Mouse (Mus musculus) hindbrain, embryonic 15.5 days (tissue): ENCODE data around the gene 1520401A03Rik. TPM values are rescaled to one million over a fixed set of nuclear protein-coding genes. Genes with fewer than 3 reads are reported as not detected.
A peak's percentile ranks its signal among the peaks of the same experiment; 100 is the strongest.

ENCODE experiments used
- ATAC-seq: fragments of 200-750 bp; cut with Nextera tagmentation; 2 replicates; pipeline ENCODE4 v1.8.0; 2017; ENCODE audit warnings: low read depth, moderate number of reproducible peaks, moderate TSS enrichment; ENCODE audit not compliant: low FRiP score
- H3K27ac ChIP-seq: fragments of 300-500 bp; sonication (generic); replicated peaks from 2 replicates; pipeline ENCODE4 v1.5.1; 2015; ENCODE audit warnings: mild to moderate bottlenecking, inconsistent platforms
- H3K27me3 ChIP-seq: fragments of 300-500 bp; sonication (generic); 2 replicates; pipeline ENCODE4 v1.6.1; 2015; ENCODE audit warnings: control low read depth, inconsistent platforms
- H3K36me3 ChIP-seq: fragments of 300-500 bp; sonication (generic); 2 replicates; pipeline ENCODE4 v1.6.1; 2015; ENCODE audit warnings: control low read depth, inconsistent platforms
- H3K4me1 ChIP-seq: fragments of 300-500 bp; sonication (generic); replicated peaks from 2 replicates; pipeline ENCODE4 v1.6.1; 2015; ENCODE audit warnings: control low read depth, inconsistent platforms
- H3K4me2 ChIP-seq: fragments of 300-500 bp; sonication (generic); 2 replicates; pipeline ENCODE4 v1.6.1; 2015; ENCODE audit warnings: moderate library complexity, mild to moderate bottlenecking, inconsistent platforms
- H3K4me3 ChIP-seq: fragments of 300-500 bp; sonication (generic); 2 replicates; pipeline ENCODE4 v1.5.1; 2015; ENCODE audit warnings: mild to moderate bottlenecking, inconsistent platforms
- H3K9ac ChIP-seq: fragments of 300-500 bp; sonication (generic); 2 replicates; pipeline ENCODE4 v1.6.1; 2015; ENCODE audit warnings: inconsistent platforms
- H3K9me3 ChIP-seq: fragments of 300-500 bp; sonication (generic); 2 replicates; pipeline ENCODE4 v1.6.1; 2016; ENCODE audit warnings: control low read depth, inconsistent platforms
- WGBS: fragments of 180-500 bp; shearing (Covaris S2); methylation state at CpG from one replicate; pipeline ENCODE4 v1.1.7; 2015; 5-methylcytosine and 5-hydroxymethylcytosine counted together
- polyA plus RNA-seq: library from polyadenylated mRNA; unstranded; fragments of >200 nt; fragmentation: Nextera tagmentation; extraction: Ambion mirVana; gene quantifications from 2 replicates; pipeline ENCODE4 v1.2.1, GENCODE M21; 2015

Gene 1520401A03Rik
- polyA plus RNA-seq, 1 experiment from 2014 or later, result 0.13 TPM

- 48% methylated on average over 9 of the region's 9 CpGs for WGBS
- peaks cover 37% of the 10 kb centered on the region for H3K27me3 ChIP-seq
- peak overlapping the region; percentile 67 for H3K4me3 ChIP-seq
- H3K4me2 ChIP-seq, result peak overlapping the region; percentile 71
- H3K4me1 ChIP-seq, result peaks cover 55% of the 10 kb centered on the region
- peak overlapping the region; percentile 67 for H3K9ac ChIP-seq
- no peaks in the 10 kb centered on the region for H3K9me3 ChIP-seq
- 0 out of 2 replicates have a peak, but pooled peaks cover 3% of the 10 kb centered on the region for H3K36me3 ChIP-seq
- H3K27ac ChIP-seq, result no peak overlapping the region
- ATAC-seq, result peak; percentile 1; the same call in 1 of the 2 replicates
Observed at GRCm38 (mm10) chr17:23674271-23674952, 48.2 kb downstream of the 1520401A03Rik start.

- peak within 1 kb of the TSS; percentile 67 for H3K4me3 ChIP-seq
- H3K4me2 ChIP-seq, result peak within 1 kb of the TSS; percentile 71
- under 1% methylated on average over 45 of the region's 45 CpGs for WGBS
- H3K9ac ChIP-seq, result peak within 1 kb of the TSS; percentile 67
- peak within 1 kb of the TSS; percentile 92 for H3K27ac ChIP-seq
- H3K4me1 ChIP-seq, result peaks cover 52% of the 10 kb centered on the region
- peak; percentile 94 for ATAC-seq
- H3K9me3 ChIP-seq, result no peaks in the 10 kb centered on the region
- H3K27me3 ChIP-seq, result peaks cover 29% of the 10 kb centered on the region
- H3K36me3 ChIP-seq, result 0 out of 2 replicates have a peak, but pooled peaks cover 7% of the 10 kb centered on the region
Observed at GRCm38 (mm10) chr17:23673424-23674073, 49.0 kb downstream of the 1520401A03Rik start, which contains the start of the genes Hcfc1r1 and Thoc6. Hcfc1r1 (plus strand) TSS chr17:23673596. Thoc6 (minus strand) TSS chr17:23673882.

GRCm38 (mm10) chr17:23672761-23673160, 49.8 kb downstream of the 1520401A03Rik start:
- no peaks in the 10 kb centered on the region for H3K9me3 ChIP-seq
- H3K4me1 ChIP-seq, result peaks cover 51% of the 10 kb centered on the region
- no peak for ATAC-seq
- H3K4me3 ChIP-seq, result peak overlapping the region; percentile 67
- H3K4me2 ChIP-seq, result peak overlapping the region; percentile 71
- H3K36me3 ChIP-seq, result 0 out of 2 replicates have a peak, but pooled peaks cover 7% of the 10 kb centered on the region
- H3K27me3 ChIP-seq, result peaks cover 22% of the 10 kb centered on the region
- 81% methylated on average over 3 of the region's 3 CpGs for WGBS
- no peak overlapping the region; the same call in 1 of the 2 replicates for H3K27ac ChIP-seq
- H3K9ac ChIP-seq, result peak overlapping the region; percentile 67

GRCm38 (mm10) chr17:23671519-23671918, 51.1 kb downstream of the 1520401A03Rik start:
- no peak overlapping the region for H3K9ac ChIP-seq
- no peak overlapping the region for H3K27ac ChIP-seq
- ATAC-seq, result no peak
- H3K4me3 ChIP-seq, result no peak overlapping the region
- peaks cover 7% of the 10 kb centered on the region; the same call in 1 of the 2 replicates for H3K36me3 ChIP-seq
- 94% methylated on average over 3 of the region's 3 CpGs for WGBS
- H3K4me1 ChIP-seq, result peaks cover 38% of the 10 kb centered on the region
- H3K27me3 ChIP-seq, result peaks cover 16% of the 10 kb centered on the region
- no peak overlapping the region for H3K4me2 ChIP-seq
- no peaks in the 10 kb centered on the region for H3K9me3 ChIP-seq

- H3K27ac ChIP-seq, result no peak overlapping the region
- ATAC-seq, result no peak
- no peaks in the 10 kb centered on the region for H3K9me3 ChIP-seq
- peaks cover 7% of the 10 kb centered on the region for H3K27me3 ChIP-seq
- H3K9ac ChIP-seq, result no peak overlapping the region
- H3K4me3 ChIP-seq, result no peak overlapping the region
- H3K4me1 ChIP-seq, result peaks cover 29% of the 10 kb centered on the region
- H3K4me2 ChIP-seq, result no peak overlapping the region
- peaks cover 7% of the 10 kb centered on the region; the same call in 1 of the 2 replicates for H3K36me3 ChIP-seq
- WGBS, result 93% methylated on average over 7 of the region's 7 CpGs
Observed at GRCm38 (mm10) chr17:23670516-23671074, 52.0 kb downstream of the 1520401A03Rik start.

GRCm38 (mm10) chr17:23665511-23665910, 57.1 kb downstream of the 1520401A03Rik start:
- Histone ChIP-seq H3K36me3 (peaks cover 7% of the 10 kb centered on the region; the same call in 1 of the 2 replicates), H3K4me2 (no peak overlapping the region), H3K27ac (no peak overlapping the region), H3K27me3 (peaks cover 28% of the 10 kb centered on the region), H3K4me1 (peaks cover 2% of the 10 kb centered on the region; the same call in 1 of the 2 replicates), H3K4me3 (no peak overlapping the region), H3K9ac (no peak overlapping the region), H3K9me3 (no peaks in the 10 kb centered on the region)
- WGBS, result 82% methylated on average over 14 of the region's 14 CpGs
- 0 out of 2 replicates have a peak, but pooled peaks have one; percentile 17 for ATAC-seq

- peaks cover 6% of the 10 kb centered on the region; the same call in 1 of the 2 replicates for H3K36me3 ChIP-seq
- no peaks in the 10 kb centered on the region for H3K9me3 ChIP-seq
- 15% methylated on average over 5 of the region's 5 CpGs for WGBS
- H3K9ac ChIP-seq, result no peak overlapping the region
- peaks cover 6% of the 10 kb centered on the region; the same call in 1 of the 2 replicates for H3K4me1 ChIP-seq
- no peak overlapping the region for H3K4me3 ChIP-seq
- no peak overlapping the region for H3K4me2 ChIP-seq
- peaks cover 38% of the 10 kb centered on the region for H3K27me3 ChIP-seq
- peak; percentile 32; the same call in 1 of the 2 replicates for ATAC-seq
- no peak overlapping the region for H3K27ac ChIP-seq
Observed at GRCm38 (mm10) chr17:23664556-23665021, 58.0 kb downstream of the 1520401A03Rik start.

- H3K4me3 ChIP-seq, result no peak overlapping the region
- H3K9ac ChIP-seq, result no peak overlapping the region
- no peaks in the 10 kb centered on the region for H3K36me3 ChIP-seq
- H3K27ac ChIP-seq, result no peak overlapping the region
- ATAC-seq, result no peak
- H3K9me3 ChIP-seq, result no peaks in the 10 kb centered on the region
- 5% methylated on average over 9 of the region's 9 CpGs for WGBS
- no peak overlapping the region for H3K4me2 ChIP-seq
- peaks cover 6% of the 10 kb centered on the region; the same call in 1 of the 2 replicates for H3K4me1 ChIP-seq
- H3K27me3 ChIP-seq, result peaks cover 49% of the 10 kb centered on the region
Observed at GRCm38 (mm10) chr17:23661526-23661925, 61.1 kb downstream of the 1520401A03Rik start.

GRCm38 (mm10) chr17:23660876-23661200, 61.7 kb downstream of the 1520401A03Rik start:
- Histone ChIP-seq H3K9me3 (no peaks in the 10 kb centered on the region), H3K4me3 (0 out of 2 replicates have a peak overlapping the region, but pooled peaks have one; percentile 4), H3K27me3 (peaks cover 49% of the 10 kb centered on the region), H3K4me2 (no peak overlapping the region), H3K27ac (no peak overlapping the region), H3K36me3 (no peaks in the 10 kb centered on the region), H3K9ac (no peak overlapping the region), H3K4me1 (peaks cover 6% of the 10 kb centered on the region; the same call in 1 of the 2 replicates)
- WGBS, result 4% methylated on average over 14 of the region's 14 CpGs
- ATAC-seq, result no peak

- Histone ChIP-seq H3K27me3 (peaks cover 49% of the 10 kb centered on the region), H3K27ac (no peak within 1 kb of the TSS), H3K4me3 (0 out of 2 replicates have a peak within 1 kb of the TSS, but pooled peaks have one; percentile 4), H3K4me1 (peaks cover 6% of the 10 kb centered on the region; the same call in 1 of the 2 replicates), H3K4me2 (no peak within 1 kb of the TSS), H3K9me3 (no peaks in the 10 kb centered on the region), H3K36me3 (no peaks in the 10 kb centered on the region), H3K9ac (no peak within 1 kb of the TSS)
- 6% methylated on average over 27 of the region's 27 CpGs for WGBS
- ATAC-seq, result no peak
Observed at GRCm38 (mm10) chr17:23660117-23660875, 62.3 kb downstream of the 1520401A03Rik start, which contains the start of gene Bicdl2. Bicdl2 (plus strand) TSS chr17:23660506.

- no peak overlapping the region for H3K4me3 ChIP-seq
- WGBS, result 76% methylated on average over 3 of the region's 3 CpGs
- no peak overlapping the region for H3K27ac ChIP-seq
- no peaks in the 10 kb centered on the region for H3K36me3 ChIP-seq
- H3K27me3 ChIP-seq, result peaks cover 49% of the 10 kb centered on the region
- H3K9ac ChIP-seq, result no peak overlapping the region
- no peak for ATAC-seq
- no peaks in the 10 kb centered on the region for H3K9me3 ChIP-seq
- H3K4me1 ChIP-seq, result peaks cover 6% of the 10 kb centered on the region; the same call in 1 of the 2 replicates
- no peak overlapping the region for H3K4me2 ChIP-seq
Observed at GRCm38 (mm10) chr17:23658450-23658849, 64.1 kb downstream of the 1520401A03Rik start.
